Mouse (Mus musculus) brown adipose tissue, adult 24 weeks (tissue): Measurements from ENCODE around the gene Adamts14. TPM values are rescaled to one million over a fixed set of nuclear protein-coding genes. Genes with fewer than 3 reads are reported as not detected.

Experiments
- H3K27ac ChIP-seq: fragments of 200-500 bp; replicated peaks from 2 replicates; pipeline ENCODE4 v1.5.1; 2012; ENCODE audit warnings: low read depth, mild to moderate bottlenecking, low read length
- H3K4me1 ChIP-seq: fragments of 200-500 bp; 2 replicates; pipeline ENCODE4 v1.6.1; 2012; ENCODE audit warnings: low read length, mixed read lengths; ENCODE audit not compliant: control insufficient read depth, insufficient read depth, insufficient read length
- H3K4me3 ChIP-seq: fragments of 200-500 bp; 2 replicates; pipeline ENCODE4 v1.5.1; 2012; ENCODE audit warnings: low read depth, mild to moderate bottlenecking, low read length, moderate library complexity; ENCODE audit not compliant: insufficient read depth
- polyA plus RNA-seq: library from polyadenylated mRNA; stranded (reverse); fragments of >200 nt; gene quantifications from 2 replicates; pipeline ENCODE4 v1.2.4, GENCODE M21; 2012; ENCODE audit not compliant: missing spikeins, insufficient read depth, insufficient read length

The Adamts14 gene
- polyA plus RNA-seq, 1 experiment = 0.20 TPM

DNA sequence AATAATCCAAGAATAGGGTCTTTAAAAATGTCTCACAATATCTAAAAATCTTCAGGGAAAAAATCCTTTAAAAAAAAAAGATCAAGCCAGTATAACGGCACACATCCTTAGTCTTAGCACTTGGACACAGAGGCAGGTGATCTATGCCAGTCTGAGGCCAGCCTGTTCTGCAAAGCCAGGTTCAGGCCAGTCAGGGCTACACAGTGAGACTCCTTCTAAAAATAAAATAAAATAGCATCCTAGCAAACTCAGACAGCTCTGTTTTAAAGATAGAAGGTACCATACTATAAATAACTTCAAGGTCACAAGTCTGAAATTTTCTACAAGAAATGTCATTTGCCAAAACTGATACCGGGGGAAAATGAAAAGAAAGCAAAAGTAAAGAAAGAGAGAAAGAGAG lies 16.8 kb upstream of the Adamts14 start:
- Histone ChIP-seq H3K4me1 (peaks cover 8% of the 10 kb centered on the region), H3K4me3 (no peak overlapping the region), H3K27ac (no peak overlapping the region)

DNA sequence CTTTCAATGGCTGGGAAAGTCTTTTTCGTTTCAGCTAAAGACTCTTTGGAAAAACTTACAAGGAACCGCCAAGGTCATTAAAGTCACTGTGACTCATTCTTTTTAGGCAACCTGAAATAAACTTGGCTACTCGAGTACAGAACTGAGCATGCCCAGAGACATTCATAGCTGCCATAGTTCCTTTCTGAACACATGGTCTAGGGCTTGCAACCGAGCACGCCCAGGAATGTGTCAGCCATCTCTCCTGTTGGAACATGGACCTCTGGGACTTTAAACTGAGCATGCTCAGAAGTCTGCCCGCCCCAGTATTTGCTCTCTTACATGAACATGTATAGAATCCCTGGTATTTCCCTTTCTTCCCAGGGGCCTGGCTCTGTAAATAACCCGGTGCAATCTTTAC lies 13.0 kb upstream of the Adamts14 start:
- Histone ChIP-seq H3K27ac (peak overlapping the region; percentile 84), H3K4me1 (peaks cover 10% of the 10 kb centered on the region), H3K4me3 (no peak overlapping the region)

DNA sequence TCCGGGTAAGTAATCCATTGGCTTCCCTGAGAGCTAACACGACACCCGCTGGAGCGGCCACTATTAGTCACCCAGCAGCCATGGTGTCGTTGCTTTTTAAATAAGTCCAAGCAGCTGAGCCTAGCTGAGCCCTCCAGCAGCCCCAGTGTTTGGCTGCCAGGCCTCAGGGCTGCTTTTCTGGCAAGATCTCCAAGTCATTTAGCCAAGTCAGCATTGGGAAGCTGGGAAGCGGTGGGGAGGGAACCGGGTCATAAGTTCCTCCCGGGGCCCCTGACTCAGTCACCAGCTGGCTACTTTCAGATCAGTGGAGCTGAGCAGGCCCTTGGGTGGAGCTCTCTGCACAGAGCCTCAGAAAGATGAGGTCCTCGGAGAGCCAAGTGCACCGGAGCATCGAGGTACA lies 12.0 kb upstream of the Adamts14 start:
- Histone ChIP-seq H3K27ac (peak overlapping the region; percentile 84), H3K4me1 (peaks cover 10% of the 10 kb centered on the region), H3K4me3 (no peak overlapping the region)

DNA sequence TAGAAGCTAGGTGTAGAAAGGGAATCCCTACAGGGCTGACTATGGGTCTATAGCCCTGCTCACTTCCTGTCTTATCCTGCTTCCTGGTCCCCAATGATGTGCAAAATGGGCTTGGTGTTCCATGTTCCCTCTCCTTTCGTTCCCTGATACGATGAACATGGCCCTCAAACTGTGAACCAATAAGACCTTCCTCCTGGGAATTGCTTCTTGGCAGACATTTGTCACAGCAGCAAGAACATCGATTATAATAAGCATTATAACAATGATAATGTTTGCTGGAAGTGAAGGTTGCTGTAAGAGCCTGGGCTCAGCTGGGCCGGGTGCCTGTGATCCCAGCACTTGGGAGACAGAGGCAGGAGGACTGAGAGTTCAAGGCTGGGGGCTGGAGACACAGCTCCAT lies 11.1 kb upstream of the Adamts14 start:
- Histone ChIP-seq H3K4me1 (peaks cover 10% of the 10 kb centered on the region), H3K27ac (no peak overlapping the region), H3K4me3 (no peak overlapping the region)

DNA sequence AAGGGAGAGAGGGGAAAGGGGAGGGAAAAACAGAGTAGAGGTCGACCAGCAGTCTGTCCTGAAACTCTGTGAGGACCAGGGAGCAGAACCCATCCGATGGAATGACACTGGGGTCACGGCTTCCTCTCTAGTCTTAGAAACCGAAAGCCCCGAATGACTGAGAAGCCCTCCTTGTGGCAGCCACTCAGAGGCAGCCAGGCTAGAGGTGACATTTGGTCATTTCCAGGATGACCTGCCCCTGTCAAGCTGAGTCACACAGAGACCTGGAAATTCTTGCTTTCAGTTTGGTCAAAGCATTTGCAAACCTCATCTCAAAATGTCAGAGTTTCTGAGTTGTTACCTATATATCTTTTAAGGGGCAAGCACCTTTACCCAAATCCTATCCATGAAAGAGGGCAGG lies 7.9 kb upstream of the Adamts14 start:
- peaks cover 10% of the 10 kb centered on the region for H3K4me1 ChIP-seq
- H3K4me3 ChIP-seq = no peak overlapping the region
- H3K27ac ChIP-seq = no peak overlapping the region

DNA sequence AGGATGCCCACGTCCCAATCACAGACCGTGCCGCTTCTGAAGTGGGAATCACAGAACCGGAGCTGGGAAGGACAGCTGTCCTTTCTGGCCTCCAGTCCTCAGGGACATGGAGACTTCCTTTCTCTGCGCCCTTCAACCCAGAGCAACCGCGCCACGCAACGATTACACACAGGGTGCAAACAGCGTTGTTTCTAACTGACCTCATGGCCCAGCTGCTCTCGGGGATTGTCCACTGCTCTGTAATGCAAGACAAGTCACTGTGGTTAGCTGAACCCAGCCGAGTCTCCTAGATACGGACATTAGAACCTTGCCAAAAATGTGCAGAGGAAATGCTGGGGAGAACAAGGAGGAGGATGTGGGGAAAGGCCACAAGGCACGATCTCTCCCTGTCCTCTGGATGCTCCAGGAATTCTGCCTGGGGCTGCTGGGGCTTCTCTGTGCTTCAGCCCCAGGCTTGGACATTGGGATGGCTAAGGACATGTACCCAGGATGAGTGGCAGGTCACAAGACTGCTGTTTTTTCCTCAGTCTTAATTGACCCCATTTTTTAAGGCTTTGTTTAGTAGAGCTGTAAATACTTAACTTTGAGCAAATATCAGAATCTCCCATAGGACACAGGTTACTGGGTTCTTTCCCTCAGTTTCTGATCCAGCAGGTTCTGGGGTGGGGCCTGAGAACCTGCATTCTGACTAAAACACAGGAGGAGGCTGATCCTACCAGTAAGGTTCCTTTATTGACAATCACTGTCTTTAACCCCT lies 4.9 kb upstream of the Adamts14 start:
- peak overlapping the region; percentile 18 for H3K27ac ChIP-seq

DNA sequence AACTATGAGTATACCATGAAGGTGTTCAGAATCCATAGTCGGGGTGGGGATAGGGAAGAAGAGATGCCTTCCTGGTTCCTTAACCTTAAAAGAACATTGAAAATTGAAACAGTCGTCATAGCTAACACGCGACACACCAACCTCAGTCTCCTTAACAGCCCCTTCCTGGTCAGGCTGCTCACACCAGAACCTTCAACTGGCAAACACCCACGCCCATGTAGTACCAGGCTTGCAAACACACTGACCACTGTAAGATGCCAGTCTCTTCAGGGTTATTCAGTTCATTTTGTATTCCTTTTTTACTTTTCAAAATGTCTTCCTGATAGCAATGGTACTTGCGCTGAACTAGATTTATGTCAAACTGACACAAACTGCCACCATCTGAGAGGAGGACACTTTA lies 3.8 kb upstream of the Adamts14 start:
- Histone ChIP-seq H3K4me3 (no peak overlapping the region), H3K27ac (no peak overlapping the region), H3K4me1 (no peaks in the 10 kb centered on the region; the same call in 1 of the 2 replicates)

More for the DNA sequence above, 4.9 kb upstream of the Adamts14 start:
- H3K4me3 ChIP-seq = no peak overlapping the region
- no peaks in the 10 kb centered on the region; the same call in 1 of the 2 replicates for H3K4me1 ChIP-seq

DNA sequence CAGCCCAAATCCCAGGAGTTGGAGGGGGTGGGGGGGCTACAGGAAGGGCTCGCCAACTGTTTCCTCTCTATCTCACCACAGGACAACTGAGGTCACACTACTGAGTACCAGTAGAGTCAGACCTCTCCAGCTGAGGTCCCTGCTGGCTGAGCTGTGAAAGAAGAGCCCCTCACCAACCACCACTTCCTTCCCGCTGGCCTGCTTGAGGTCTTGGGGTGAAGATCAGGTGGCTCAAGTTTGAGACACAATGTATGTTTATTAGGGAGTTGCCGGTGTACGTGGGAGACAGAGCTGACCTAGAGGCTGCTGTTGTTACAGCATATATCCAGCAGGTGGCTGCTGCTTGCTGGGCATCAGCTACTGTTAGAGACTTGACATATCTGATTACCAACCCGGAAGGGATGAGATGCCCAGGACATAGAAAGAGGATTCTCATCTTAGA lies 2.5 kb upstream of the Adamts14 start:
- Histone ChIP-seq H3K27ac (no peak overlapping the region), H3K4me3 (no peak overlapping the region), H3K4me1 (no peaks in the 10 kb centered on the region; the same call in 1 of the 2 replicates)

DNA sequence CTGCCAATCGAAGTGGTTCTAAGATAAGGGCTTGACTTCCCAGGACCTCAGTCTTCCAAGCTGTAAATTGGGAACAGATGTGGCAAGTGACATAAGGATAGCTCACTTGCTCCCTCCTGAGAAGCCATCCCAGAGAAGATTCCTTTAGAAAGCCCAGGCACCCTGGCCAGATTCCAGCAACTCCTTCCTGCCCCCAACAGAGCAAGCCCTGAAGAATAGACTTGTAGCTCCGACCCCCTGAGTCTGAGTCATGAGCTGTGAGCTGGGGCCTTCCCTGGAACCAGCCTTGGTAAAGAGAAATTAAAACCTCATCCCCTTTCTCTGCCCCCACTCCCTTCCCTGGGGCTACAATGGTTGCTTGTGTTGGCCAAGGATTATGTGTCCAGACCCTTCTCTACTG lies 1.3 kb upstream of the Adamts14 start:
- Histone ChIP-seq H3K4me1 (no peaks in the 10 kb centered on the region; the same call in 1 of the 2 replicates), H3K27ac (no peak overlapping the region), H3K4me3 (no peak overlapping the region)

DNA sequence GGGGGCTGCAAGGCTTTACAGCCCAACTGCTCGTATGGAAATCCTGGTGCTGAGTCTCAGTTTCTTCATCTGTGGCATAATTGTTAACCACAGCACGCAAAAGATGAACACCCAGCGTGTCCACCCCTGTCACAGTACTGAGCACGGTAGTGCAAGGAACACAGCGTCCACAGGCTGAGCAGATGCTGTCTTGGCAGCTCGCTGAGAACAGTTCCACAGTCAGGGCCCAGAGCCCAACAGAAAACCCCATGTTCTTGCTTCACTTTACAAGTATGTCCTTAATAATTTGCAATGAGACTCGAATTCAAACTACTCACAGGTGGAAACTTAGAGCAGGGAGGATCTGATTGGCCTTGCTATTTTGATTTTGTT lies 592 bp upstream of the Adamts14 start:
- Histone ChIP-seq H3K27ac (no peak overlapping the region), H3K4me3 (no peak overlapping the region), H3K4me1 (no peaks in the 10 kb centered on the region; the same call in 1 of the 2 replicates)

DNA sequence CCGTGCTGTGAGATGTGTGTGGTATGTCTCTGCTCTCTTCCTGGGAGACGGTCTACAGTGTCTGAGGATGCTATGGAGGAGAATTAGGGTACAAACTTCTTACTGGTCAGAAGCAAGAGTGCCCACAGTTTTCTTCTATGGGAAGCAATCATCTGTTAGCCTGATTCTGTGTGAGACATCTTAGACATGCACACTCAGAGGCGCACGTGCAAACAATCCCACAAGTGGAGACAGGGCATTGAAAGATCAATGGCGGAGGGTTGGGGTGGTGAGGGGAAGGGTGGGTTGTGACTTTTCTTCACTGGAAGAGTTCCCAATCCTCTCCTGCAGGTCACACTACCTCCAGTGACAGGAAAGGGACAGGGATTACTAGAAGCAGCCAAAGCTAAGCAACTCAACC lies 607 bp downstream of the Adamts14 start:
- H3K4me3 ChIP-seq = peak overlapping the region; percentile 47
- H3K27ac ChIP-seq = no peak overlapping the region
- H3K4me1 ChIP-seq = no peaks in the 10 kb centered on the region

DNA sequence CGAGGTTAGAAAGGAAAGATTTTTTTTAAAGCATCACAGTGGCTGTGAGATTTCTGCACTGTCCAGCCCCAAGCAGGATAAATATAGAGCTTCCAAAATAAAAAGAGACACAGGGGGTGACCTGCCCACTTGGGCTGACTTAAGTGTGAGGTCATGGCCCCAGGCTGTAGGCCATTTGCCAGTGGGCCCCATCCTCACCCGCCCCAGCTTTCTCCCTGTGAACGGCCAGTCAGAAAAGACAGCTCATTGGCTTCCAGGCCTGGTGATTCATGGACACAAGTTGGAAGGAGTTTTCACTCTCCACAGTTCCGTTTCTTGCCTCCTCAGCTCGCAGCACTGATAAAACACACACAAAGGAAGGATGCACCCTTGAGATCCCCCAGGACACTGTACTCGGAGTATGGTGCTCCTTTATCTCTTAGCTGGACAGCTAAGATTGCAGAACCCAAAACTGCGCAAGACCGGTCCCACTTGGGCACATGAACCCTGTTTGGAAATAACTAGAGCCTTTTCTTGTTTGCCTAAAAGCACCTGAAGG lies 1.1 kb downstream of the Adamts14 start:
- Histone ChIP-seq H3K4me1 (no peaks in the 10 kb centered on the region), H3K27ac (no peak overlapping the region), H3K4me3 (no peak overlapping the region)

DNA sequence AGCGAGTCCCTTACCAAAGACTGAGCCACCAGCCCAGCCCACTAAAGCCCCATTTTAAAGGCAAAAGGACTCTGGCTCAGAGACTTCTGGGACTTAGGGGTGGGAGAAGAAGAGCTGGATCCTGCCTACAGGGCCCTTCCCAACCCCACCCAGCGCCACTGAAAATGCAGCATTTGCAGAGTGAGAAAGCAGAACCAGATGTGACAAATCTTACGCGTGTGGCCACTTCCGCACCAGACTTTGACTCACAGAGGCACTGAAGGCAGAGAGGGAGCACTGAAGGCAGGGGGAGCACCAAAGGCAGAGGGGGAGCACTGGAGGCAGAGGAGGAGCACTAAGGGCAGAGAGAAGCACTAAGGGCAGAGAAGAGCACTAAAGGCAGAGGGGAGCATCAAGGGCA lies 5.9 kb downstream of the Adamts14 start:
- Histone ChIP-seq H3K4me3 (no peak overlapping the region), H3K4me1 (no peaks in the 10 kb centered on the region), H3K27ac (no peak overlapping the region)

DNA sequence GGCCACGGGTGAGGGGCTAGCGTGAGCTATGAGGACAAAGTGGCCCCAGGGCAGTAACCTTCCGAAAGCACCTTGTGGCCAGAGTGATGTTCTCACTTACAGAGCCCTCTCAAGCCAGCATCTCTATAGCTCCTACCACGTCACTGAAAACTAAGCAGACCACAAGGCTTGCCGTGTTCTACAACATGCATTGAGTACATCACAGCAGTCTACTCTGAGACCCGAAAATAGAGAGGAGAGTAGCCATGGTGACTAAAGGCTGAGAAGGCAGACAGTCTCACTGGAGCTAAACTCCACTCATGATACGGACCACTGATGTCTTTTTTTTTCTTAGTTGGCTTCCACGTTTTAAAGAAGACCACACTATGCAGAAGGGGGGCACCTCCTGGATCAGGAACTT lies 9.6 kb downstream of the Adamts14 start:
- Histone ChIP-seq H3K27ac (no peak overlapping the region), H3K4me1 (no peaks in the 10 kb centered on the region), H3K4me3 (no peak overlapping the region)

DNA sequence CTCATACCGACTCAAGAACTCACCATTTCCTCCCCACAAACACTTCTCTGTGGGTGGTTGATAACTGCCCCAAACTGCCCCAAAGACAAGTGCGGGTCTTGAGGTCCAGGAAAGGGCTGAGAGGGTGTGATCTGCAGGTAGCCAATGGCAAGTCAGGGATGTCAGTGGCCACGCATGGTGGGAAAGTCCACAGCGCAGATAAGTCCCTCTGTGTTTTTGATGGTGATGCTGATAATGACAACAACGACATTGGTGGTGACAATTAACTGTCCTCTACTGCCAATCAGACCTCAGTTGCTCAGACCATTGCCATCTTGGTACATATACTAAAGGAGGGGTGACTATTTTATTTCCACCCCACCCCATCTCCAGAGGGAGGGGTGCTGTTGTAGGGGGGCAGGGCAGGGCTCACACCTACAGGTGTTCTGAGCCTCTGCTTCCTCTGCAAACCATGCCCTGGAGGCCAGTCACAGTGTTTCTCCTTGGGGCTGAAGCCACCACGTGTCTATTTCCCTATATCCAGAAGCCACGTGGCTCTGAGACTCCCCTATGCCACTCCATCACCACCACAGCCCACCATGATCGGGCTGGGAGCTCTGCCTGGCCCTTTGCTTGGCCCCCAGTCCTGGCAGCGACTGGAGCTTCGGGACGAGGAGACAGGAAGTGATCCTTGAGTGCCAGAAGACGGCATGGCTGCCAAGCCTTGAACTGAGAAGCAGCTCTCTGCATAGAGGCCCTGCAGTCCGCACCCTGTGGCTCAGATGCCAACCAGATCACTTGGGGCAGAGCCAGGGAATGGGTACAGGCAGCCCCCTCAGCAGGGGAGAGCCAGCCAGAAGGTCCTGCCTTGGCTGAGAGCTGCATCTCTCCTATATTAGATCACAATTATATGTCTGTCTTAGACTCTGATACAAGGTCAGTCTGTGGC lies 11.7 kb downstream of the Adamts14 start:
- Histone ChIP-seq H3K4me3 (no peak overlapping the region), H3K27ac (no peak overlapping the region), H3K4me1 (no peaks in the 10 kb centered on the region)
